Mouse (Mus musculus) stomach, embryonic 16.5 days (tissue): ENCODE measurements at regions not wholly inside any gene's neighbourhood (a gene's known extent, or its start where the extent isn't known, plus 50 kb on each side); places are given as distances from the start of the nearest gene placed in this dataset.

Experiments used
- ATAC-seq: fragments of 200-750 bp; cut with Nextera tagmentation; 2 replicates; pipeline ENCODE4 v1.8.0; 2017; ENCODE audit warnings: moderate number of reproducible peaks, moderate TSS enrichment; ENCODE audit not compliant: insufficient read depth, low FRiP score
- H3K27ac ChIP-seq: fragments of 300-500 bp; sonication (generic); 2 replicates; pipeline ENCODE4 v1.5.1; 2014; ENCODE audit warnings: low read length
- H3K27me3 ChIP-seq: fragments of 300-500 bp; sonication (generic); 2 replicates; pipeline ENCODE4 v1.6.1; 2014; ENCODE audit warnings: low read length, control low read depth, mixed read lengths; ENCODE audit not compliant: control insufficient read depth, insufficient read depth
- H3K36me3 ChIP-seq: fragments of 300-500 bp; sonication (generic); 2 replicates; pipeline ENCODE4 v1.6.1; 2014; ENCODE audit warnings: low read length; ENCODE audit not compliant: control insufficient read depth, insufficient read depth
- H3K4me1 ChIP-seq: fragments of 300-500 bp; sonication (generic); 2 replicates; pipeline ENCODE4 v1.6.1; 2014; ENCODE audit warnings: low read length, control low read depth, mixed read lengths; ENCODE audit not compliant: control insufficient read depth, insufficient read depth
- H3K4me2 ChIP-seq: fragments of 300-500 bp; sonication (generic); 2 replicates; pipeline ENCODE4 v1.6.1; 2014; ENCODE audit warnings: low read depth, low read length, mixed read lengths
- H3K4me3 ChIP-seq: fragments of 300-500 bp; sonication (generic); replicated peaks from 2 replicates; pipeline ENCODE4 v1.5.1; 2014; ENCODE audit warnings: mild to moderate bottlenecking, low read length
- H3K9ac ChIP-seq: fragments of 300-500 bp; sonication (generic); 2 replicates; pipeline ENCODE4 v1.6.1; 2014; ENCODE audit warnings: low read length
- H3K9me3 ChIP-seq: fragments of 300-500 bp; sonication (generic); replicated peaks from 2 replicates; pipeline ENCODE4 v1.6.1; 2016; ENCODE audit warnings: low read length, control low read depth; ENCODE audit not compliant: control insufficient read depth
- WGBS: fragments of 180-500 bp; shearing (Covaris S2); extraction: QIAGEN DNeasy Blood & Tissue Kit; methylation state at CpG from one replicate; pipeline ENCODE4 v1.1.7; 2014; 5-methylcytosine and 5-hydroxymethylcytosine counted together

DNA sequence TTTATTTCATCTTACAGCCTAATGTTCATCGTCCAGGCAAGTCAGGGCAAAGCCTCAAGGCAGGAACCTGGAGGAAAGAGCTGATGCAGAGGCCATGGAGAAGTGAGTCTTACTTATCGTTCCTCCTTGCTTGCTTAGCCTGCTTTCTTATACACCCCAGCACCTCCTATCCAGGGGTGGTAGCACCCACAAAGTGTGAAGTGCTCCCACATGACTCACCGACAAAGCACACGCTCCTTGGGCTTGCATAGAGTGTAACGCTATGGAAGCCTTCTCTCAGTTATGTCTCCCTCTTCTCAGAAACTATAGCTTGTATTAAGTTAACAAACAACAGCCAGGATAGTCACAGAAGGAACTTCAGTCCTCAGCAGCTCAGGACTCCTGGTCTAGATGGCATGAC, 225.4 kb downstream of the Rpl10-ps3 start:
- Histone ChIP-seq H3K4me2 (no peak overlapping the region), H3K27ac (no peak overlapping the region), H3K27me3 (no peaks in the 10 kb centered on the region), H3K4me1 (no peaks in the 10 kb centered on the region), H3K9me3 (no peaks in the 10 kb centered on the region), H3K9ac (no peak overlapping the region), H3K36me3 (no peaks in the 10 kb centered on the region), H3K4me3 (no peak overlapping the region)
- no peak for ATAC-seq
- WGBS, result 89% methylated on average over 5 of the region's 5 CpGs

GRCm38 (mm10) chr9:50118578-50118977, 226.2 kb downstream of the Rpl10-ps3 start:
- no peak for ATAC-seq
- no peak overlapping the region for H3K4me2 ChIP-seq
- H3K36me3 ChIP-seq, result no peaks in the 10 kb centered on the region
- H3K4me1 ChIP-seq, result no peaks in the 10 kb centered on the region
- no peak overlapping the region for H3K27ac ChIP-seq
- 75% methylated on average over 6 of the region's 6 CpGs for WGBS
- no peaks in the 10 kb centered on the region for H3K9me3 ChIP-seq
- no peak overlapping the region for H3K4me3 ChIP-seq
- no peak overlapping the region for H3K9ac ChIP-seq
- no peaks in the 10 kb centered on the region for H3K27me3 ChIP-seq

- no peak overlapping the region for H3K4me3 ChIP-seq
- no peaks in the 10 kb centered on the region for H3K36me3 ChIP-seq
- WGBS, result 81% methylated on average over 4 of the region's 4 CpGs
- H3K9ac ChIP-seq, result no peak overlapping the region
- H3K4me1 ChIP-seq, result no peaks in the 10 kb centered on the region
- H3K4me2 ChIP-seq, result no peak overlapping the region
- no peaks in the 10 kb centered on the region for H3K27me3 ChIP-seq
- no peaks in the 10 kb centered on the region for H3K9me3 ChIP-seq
- no peak for ATAC-seq
- H3K27ac ChIP-seq, result no peak overlapping the region
Measured at GRCm38 (mm10) chr9:50106551-50106950, 238.2 kb downstream of the Rpl10-ps3 start.

GRCm38 (mm10) chr9:50102766-50103165, 242.0 kb downstream of the Rpl10-ps3 start:
- H3K4me1 ChIP-seq, result no peaks in the 10 kb centered on the region
- no peak overlapping the region for H3K4me3 ChIP-seq
- WGBS, result 57% methylated on average over 1 of the region's 1 CpGs
- no peak overlapping the region for H3K9ac ChIP-seq
- H3K27me3 ChIP-seq, result no peaks in the 10 kb centered on the region
- H3K36me3 ChIP-seq, result no peaks in the 10 kb centered on the region
- no peak overlapping the region for H3K27ac ChIP-seq
- H3K4me2 ChIP-seq, result no peak overlapping the region
- no peak for ATAC-seq
- no peaks in the 10 kb centered on the region for H3K9me3 ChIP-seq

GRCm38 (mm10) chr9:50101061-50101460, 243.7 kb downstream of the Rpl10-ps3 start:
- WGBS, result 67% methylated on average over 1 of the region's 1 CpGs
- H3K4me2 ChIP-seq, result no peak overlapping the region
- no peak overlapping the region for H3K9ac ChIP-seq
- H3K36me3 ChIP-seq, result no peaks in the 10 kb centered on the region
- no peaks in the 10 kb centered on the region for H3K4me1 ChIP-seq
- no peak overlapping the region for H3K4me3 ChIP-seq
- no peaks in the 10 kb centered on the region for H3K27me3 ChIP-seq
- no peak overlapping the region for H3K27ac ChIP-seq
- no peak for ATAC-seq
- H3K9me3 ChIP-seq, result no peaks in the 10 kb centered on the region

- Histone ChIP-seq H3K9ac (no peak overlapping the region), H3K27me3 (no peaks in the 10 kb centered on the region), H3K9me3 (no peaks in the 10 kb centered on the region), H3K4me3 (no peak overlapping the region), H3K27ac (no peak overlapping the region), H3K4me2 (no peak overlapping the region), H3K36me3 (no peaks in the 10 kb centered on the region), H3K4me1 (no peaks in the 10 kb centered on the region)
- no peak for ATAC-seq
- WGBS, result 77% methylated on average over 8 of the region's 8 CpGs
Measured at GRCm38 (mm10) chr9:50090968-50091367, 253.8 kb downstream of the Rpl10-ps3 start.

GRCm38 (mm10) chr9:50089916-50090315, 254.9 kb downstream of the Rpl10-ps3 start:
- no peak overlapping the region for H3K4me2 ChIP-seq
- no peak for ATAC-seq
- no peak overlapping the region for H3K9ac ChIP-seq

DNA sequence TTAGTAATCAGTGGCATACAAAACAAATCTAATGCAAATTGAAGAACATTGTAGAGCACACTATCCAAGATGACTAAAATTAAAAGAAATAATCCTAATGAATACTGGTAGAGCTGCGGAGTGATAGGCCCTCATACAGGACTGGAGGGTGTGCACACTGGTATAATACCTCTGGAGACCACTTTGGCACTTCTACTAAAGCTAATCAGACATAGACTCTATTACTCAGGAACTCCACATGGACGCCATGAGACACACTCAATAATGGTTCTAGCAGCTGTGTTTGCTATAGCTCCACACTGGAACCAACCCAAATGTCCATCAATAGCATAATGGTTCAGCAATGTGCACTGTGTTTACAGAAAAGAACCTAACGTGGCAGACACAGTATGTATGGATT, 264.6 kb downstream of the Rpl10-ps3 start:
- WGBS, result 63% methylated on average over 3 of the region's 3 CpGs
- Histone ChIP-seq H3K27ac (no peak overlapping the region), H3K4me1 (no peaks in the 10 kb centered on the region), H3K4me2 (no peak overlapping the region), H3K9ac (no peak overlapping the region), H3K9me3 (no peaks in the 10 kb centered on the region), H3K27me3 (no peaks in the 10 kb centered on the region), H3K4me3 (no peak overlapping the region), H3K36me3 (no peaks in the 10 kb centered on the region)
- ATAC-seq, result no peak

More at GRCm38 (mm10) chr9:50089916-50090315, 254.9 kb downstream of the Rpl10-ps3 start:
- Histone ChIP-seq H3K27me3 (no peaks in the 10 kb centered on the region), H3K9me3 (no peaks in the 10 kb centered on the region), H3K36me3 (no peaks in the 10 kb centered on the region), H3K4me3 (no peak overlapping the region), H3K27ac (no peak overlapping the region), H3K4me1 (no peaks in the 10 kb centered on the region)
- 65% methylated on average over 3 of the region's 3 CpGs for WGBS

DNA sequence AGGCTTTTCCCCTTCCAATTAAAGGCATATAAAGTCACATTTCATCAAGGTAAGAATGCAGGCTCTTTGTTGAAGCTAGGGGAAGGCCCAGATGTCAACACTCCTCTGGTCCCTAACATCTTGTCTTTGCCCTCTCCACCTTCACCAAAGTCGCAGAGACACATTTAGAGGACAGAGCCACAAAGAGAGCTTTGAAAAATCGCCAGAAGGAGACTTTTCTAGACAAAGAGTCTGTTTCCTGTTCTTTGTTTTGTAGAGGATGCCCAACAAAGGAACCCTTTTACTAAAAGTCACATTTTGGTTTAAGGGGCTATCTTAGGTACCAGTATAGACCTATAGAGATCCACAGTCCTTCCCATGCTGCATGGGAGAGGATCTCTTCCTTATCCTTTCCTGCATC, 269.9 kb upstream of the Ncam1 start:
- no peak for ATAC-seq
- WGBS, result 67% methylated on average over 2 of the region's 2 CpGs
- no peak overlapping the region for H3K4me2 ChIP-seq
- H3K27me3 ChIP-seq, result no peaks in the 10 kb centered on the region
- H3K4me3 ChIP-seq, result no peak overlapping the region
- no peak overlapping the region for H3K27ac ChIP-seq
- no peaks in the 10 kb centered on the region for H3K4me1 ChIP-seq
- H3K9me3 ChIP-seq, result no peaks in the 10 kb centered on the region
- no peak overlapping the region for H3K9ac ChIP-seq
- no peaks in the 10 kb centered on the region for H3K36me3 ChIP-seq

DNA sequence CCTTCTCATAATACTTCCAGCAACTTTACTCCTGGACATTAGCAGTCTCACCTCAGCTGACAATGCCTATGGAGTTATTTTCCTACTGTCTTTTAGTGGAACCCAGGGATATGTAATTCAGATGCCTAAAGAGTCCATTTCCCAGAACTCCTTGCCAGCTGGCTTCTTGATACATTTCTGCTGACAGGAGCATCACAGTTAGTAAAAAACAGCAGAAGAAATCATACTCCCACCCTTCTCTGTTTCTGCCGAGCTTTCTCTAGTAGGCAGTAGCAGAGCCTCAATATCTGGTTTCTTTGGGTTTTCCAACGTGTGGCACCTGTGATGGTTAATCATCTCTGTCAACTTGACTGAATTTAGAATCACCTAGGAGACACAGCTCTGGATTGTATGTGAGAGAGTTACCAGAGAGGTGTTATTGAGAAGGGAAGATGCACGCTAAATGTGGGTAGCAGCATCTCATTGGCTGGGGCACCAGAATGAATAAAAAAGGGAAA, 269.1 kb upstream of the Ncam1 start:
- 68% methylated on average over 3 of the region's 3 CpGs for WGBS
- no peaks in the 10 kb centered on the region for H3K9me3 ChIP-seq
- no peaks in the 10 kb centered on the region for H3K36me3 ChIP-seq
- no peak overlapping the region for H3K4me3 ChIP-seq
- no peak overlapping the region for H3K27ac ChIP-seq
- no peak for ATAC-seq
- no peaks in the 10 kb centered on the region for H3K4me1 ChIP-seq
- no peak overlapping the region for H3K9ac ChIP-seq
- H3K4me2 ChIP-seq, result no peak overlapping the region
- H3K27me3 ChIP-seq, result no peaks in the 10 kb centered on the region
